Mouse (Mus musculus) spleen, postnatal 36 days (tissue): ENCODE data around the gene Mob3c.

Source experiments
- DNase-seq, 2 experiments: peaks; one replicate each; pipeline ENCODE4 v3.0.0; 2022; ENCODE audit warnings: low spot score in 2 of 2, mixed read lengths in 1 of 2

The Mob3c gene

DNA sequence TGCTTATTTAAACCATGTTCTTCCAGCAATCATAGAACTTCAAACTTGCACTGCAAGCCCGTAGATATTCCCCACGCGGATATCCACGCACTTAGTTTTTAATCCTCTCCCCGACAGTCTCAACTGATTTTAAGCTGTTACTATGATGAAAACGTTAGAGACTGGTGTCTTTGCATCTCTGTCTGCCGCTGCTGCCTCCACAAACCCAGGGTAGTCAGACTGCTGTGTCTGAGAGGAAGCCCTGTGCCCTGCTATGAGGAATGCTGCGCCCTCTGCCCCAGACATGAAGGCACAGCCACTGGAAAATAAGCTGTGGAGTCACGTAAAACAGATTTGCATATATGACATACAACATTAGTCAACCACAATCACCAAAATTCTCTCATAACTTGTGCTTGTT is 50.9 kb downstream of the Mob3c start:
- no peak for DNase-seq

DNA sequence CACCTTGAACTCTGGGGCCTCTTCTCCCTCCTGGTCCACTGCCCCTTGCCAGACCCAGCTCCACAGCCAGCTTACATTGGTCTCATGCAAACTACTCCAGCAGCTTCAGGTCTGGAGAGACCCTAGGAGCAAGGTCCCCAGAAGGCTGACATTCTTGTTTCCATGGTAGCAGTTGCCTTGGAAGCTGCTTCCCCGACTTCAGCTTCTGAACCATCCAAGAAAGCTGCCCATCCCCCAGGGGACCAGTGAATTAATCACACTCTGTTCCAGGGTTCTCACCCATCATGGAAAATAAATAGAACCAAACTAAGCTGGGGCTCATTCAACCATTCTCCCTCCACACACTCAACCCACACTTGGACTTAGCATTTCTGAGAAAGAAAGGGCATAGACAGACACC is 53.3 kb downstream of the Mob3c start:
- DNase-seq = no peak

DNA sequence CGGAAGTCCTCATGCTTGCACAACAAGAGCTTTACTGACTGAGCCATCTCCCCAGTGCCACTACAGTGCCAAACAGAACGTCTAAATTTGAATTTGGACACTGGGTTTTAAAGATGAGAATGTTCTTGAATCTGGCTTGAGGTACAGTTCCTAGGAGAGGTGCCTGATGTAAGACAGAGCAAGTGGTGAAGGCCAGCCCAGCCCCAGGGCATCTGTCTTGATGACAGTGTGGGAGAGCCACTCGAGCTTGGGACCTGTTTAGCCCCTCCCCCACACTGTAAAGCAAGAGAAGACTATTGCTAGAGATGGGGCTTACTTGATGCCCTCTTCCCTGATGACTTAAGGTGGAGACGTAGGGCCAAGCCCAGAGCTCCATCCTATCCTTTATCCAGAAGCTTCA is 54.3 kb downstream of the Mob3c start:
- DNase-seq = no peak

DNA sequence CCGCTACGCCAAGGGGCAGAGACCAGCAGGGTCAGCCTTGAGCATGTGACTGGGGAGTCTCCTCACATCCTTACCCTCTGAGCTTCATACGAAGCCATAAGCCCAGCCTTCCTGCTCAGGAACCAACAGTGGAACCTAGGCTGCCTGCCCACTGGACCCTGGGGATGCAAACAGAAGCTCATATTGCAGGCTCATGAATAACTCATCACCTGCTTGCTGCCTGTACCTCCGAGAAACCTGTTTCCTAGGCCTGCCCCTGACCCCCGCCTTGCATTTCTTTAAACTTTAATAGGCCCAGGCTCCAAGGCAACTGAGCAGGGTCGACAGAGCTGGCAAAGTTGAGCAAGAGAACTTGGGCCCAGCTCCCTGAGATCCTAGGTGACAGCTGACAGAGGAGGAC is 56.1 kb downstream of the Mob3c start, which contains the start of gene Kncn:
Gene Kncn, plus strand, starts transcription at position 379 of the 400 bp plus-strand sequence.
- DNase-seq = no peak
